Mouse (Mus musculus): ENCODE data around the gene Adgrf1.
"Not testable (repeated sequence)": the region's sequence is repeated elsewhere in the genome, so short reads cannot be mapped to it uniquely, and the experiment has no call there.

- TF ChIP-seq MXI1 (IDR thresholded peaks at IDR 0.05; ENCODE audit: low read depth, low read length); E2F4 (IDR thresholded peaks at IDR 0.05; ENCODE audit: borderline replicate concordance, low read depth, low read length); GATA1 (IDR thresholded peaks at IDR 0.05; ENCODE audit: low read depth, low read length); ETS1 (IDR thresholded peaks at IDR 0.05; ENCODE audit: low read depth, low read length); RCOR1 (IDR thresholded peaks at IDR 0.05; ENCODE audit: low read depth, low read length); NRF1 (IDR thresholded peaks at IDR 0.05; ENCODE audit: insufficient read depth, low read depth, low read length, poor library complexity, severe bottlenecking); GABPA (IDR thresholded peaks at IDR 0.05; ENCODE audit: low read depth, low read length); CTCF (IDR thresholded peaks at IDR 0.05 in 2 of 3, conservative IDR thresholded peaks at IDR 0.05 in 1 of 3; ENCODE audit: control insufficient read depth in 1 of 3, insufficient read depth in 1 of 3, low read depth in 2 of 3, low read length in 3 of 3, poor library complexity in 1 of 3, severe bottlenecking in 1 of 3); CHD1 (IDR thresholded peaks at IDR 0.05; ENCODE audit: low read depth, low read length); EP300 (IDR thresholded peaks at IDR 0.05; ENCODE audit: low read depth in 1 of 2, low read length in 2 of 2); RAD21 (IDR thresholded peaks at IDR 0.05; ENCODE audit: low read depth, low read length); SIN3A (IDR thresholded peaks at IDR 0.05; ENCODE audit: low read length): not testable (repeated sequence)
These were observed 76.4 kb downstream of the Adgrf1 start for GRCm38 (mm10) chr17:43346499-43346898.
